Mouse (Mus musculus) hindbrain, embryonic 16.5 days (tissue): ENCODE results near the gene Art3. TPM values are rescaled to one million over a fixed set of nuclear protein-coding genes. Genes with fewer than 3 reads are reported as not detected.

Experiments used
- ATAC-seq: fragments of 200-750 bp; cut with Nextera tagmentation; 2 replicates; pipeline ENCODE4 v1.8.0; 2017; ENCODE audit warnings: moderate TSS enrichment, moderate library complexity
- H3K27ac ChIP-seq: fragments of 300-500 bp; sonication (generic); 2 replicates; pipeline ENCODE4 v1.5.1; 2014; ENCODE audit warnings: low read depth, mild to moderate bottlenecking, control low read depth, low read length, moderate library complexity
- H3K27me3 ChIP-seq: fragments of 300-500 bp; sonication (generic); replicated peaks from 2 replicates; pipeline ENCODE4 v1.6.1; 2014; ENCODE audit warnings: low read length; ENCODE audit not compliant: control insufficient read depth, insufficient read depth
- H3K36me3 ChIP-seq: fragments of 300-500 bp; sonication (generic); 2 replicates; pipeline ENCODE4 v1.6.1; 2014; ENCODE audit warnings: mild to moderate bottlenecking, low read length, moderate library complexity, mixed read lengths; ENCODE audit not compliant: control insufficient read depth, insufficient read depth
- H3K4me1 ChIP-seq: fragments of 300-500 bp; sonication (generic); 2 replicates; pipeline ENCODE4 v1.6.1; 2014; ENCODE audit warnings: low read depth, low read length; ENCODE audit not compliant: control insufficient read depth, insufficient read depth
- H3K4me2 ChIP-seq: fragments of 300-500 bp; sonication (generic); 2 replicates; pipeline ENCODE4 v1.6.1; 2014; ENCODE audit warnings: mild to moderate bottlenecking, low read length, control low read depth, moderate library complexity
- H3K4me3 ChIP-seq: fragments of 300-500 bp; sonication (generic); 2 replicates; pipeline ENCODE4 v1.5.1; 2014; ENCODE audit warnings: mild to moderate bottlenecking, low read length, control low read depth, moderate library complexity
- H3K9ac ChIP-seq: fragments of 300-500 bp; sonication (generic); 2 replicates; pipeline ENCODE4 v1.6.1; 2014; ENCODE audit warnings: low read depth, mild to moderate bottlenecking, control low read depth, low read length, moderate library complexity
- H3K9me3 ChIP-seq: fragments of 300-500 bp; sonication (generic); 2 replicates; pipeline ENCODE4 v1.6.1; 2014; ENCODE audit warnings: mild to moderate bottlenecking, low read length, moderate library complexity; ENCODE audit not compliant: control insufficient read depth
- WGBS: fragments of 180-500 bp; shearing (Covaris S2); extraction: QIAGEN DNeasy Blood & Tissue Kit; methylation state at CpG from one replicate; pipeline ENCODE4 v1.1.7; 2014; 5-methylcytosine and 5-hydroxymethylcytosine counted together
- polyA plus RNA-seq: library from polyadenylated mRNA; unstranded; fragments of >200 nt; fragmentation: Nextera tagmentation; extraction: Ambion mirVana; gene quantifications from 2 replicates; pipeline ENCODE4 v1.2.1, GENCODE M21; 2015

Gene Art3
- polyA plus RNA-seq, 1 experiment from 2014 or later: 6.7 TPM

- H3K4me3 ChIP-seq: peak within 1 kb of the TSS; percentile 83
- 3% methylated on average over 40 of the region's 41 CpGs for WGBS
Measured at GRCm38 (mm10) chr5:92309681-92310511, 21.7 kb upstream of the Art3 start, which contains the start of gene Sdad1. Sdad1 (minus strand) TSS chr5:92310479.

GRCm38 (mm10) chr5:92312046-92312715 lies 19.4 kb upstream of the Art3 start:
- ATAC-seq: no peak
- Histone ChIP-seq H3K27me3 (no peaks in the 10 kb centered on the region), H3K36me3 (no peaks in the 10 kb centered on the region), H3K4me1 (peaks cover 14% of the 10 kb centered on the region), H3K4me3 (no peak overlapping the region), H3K9me3 (no peaks in the 10 kb centered on the region), H3K27ac (no peak overlapping the region), H3K9ac (no peak overlapping the region), H3K4me2 (0 out of 2 replicates have a peak overlapping the region, but pooled peaks have one; percentile 20)
- 14% methylated on average over 13 of the region's 13 CpGs for WGBS

More at GRCm38 (mm10) chr5:92309681-92310511, 21.7 kb upstream of the Art3 start, which contains the start of gene Sdad1:
- Histone ChIP-seq H3K36me3 (peaks cover 6% of the 10 kb centered on the region), H3K4me2 (peak within 1 kb of the TSS; percentile 68), H3K9ac (peak within 1 kb of the TSS; percentile 79), H3K9me3 (no peaks in the 10 kb centered on the region), H3K4me1 (peaks cover 14% of the 10 kb centered on the region), H3K27ac (peak within 1 kb of the TSS; percentile 79), H3K27me3 (no peaks in the 10 kb centered on the region)
- peak; percentile 97 for ATAC-seq

- no peak overlapping the region for H3K27ac ChIP-seq
- H3K4me1 ChIP-seq: peaks cover 9% of the 10 kb centered on the region
- ATAC-seq: no peak
- no peak overlapping the region for H3K9ac ChIP-seq
- no peaks in the 10 kb centered on the region for H3K9me3 ChIP-seq
- no peaks in the 10 kb centered on the region for H3K27me3 ChIP-seq
- 83% methylated on average over 7 of the region's 7 CpGs for WGBS
- no peaks in the 10 kb centered on the region for H3K36me3 ChIP-seq
- H3K4me3 ChIP-seq: no peak overlapping the region
- no peak overlapping the region for H3K4me2 ChIP-seq
Measured at GRCm38 (mm10) chr5:92313776-92314175, 17.9 kb upstream of the Art3 start.

- Histone ChIP-seq H3K9me3 (no peaks in the 10 kb centered on the region), H3K4me2 (no peak overlapping the region), H3K4me1 (no peaks in the 10 kb centered on the region), H3K4me3 (no peak overlapping the region), H3K9ac (no peak overlapping the region), H3K27me3 (no peaks in the 10 kb centered on the region), H3K27ac (no peak overlapping the region), H3K36me3 (no peaks in the 10 kb centered on the region)
- 86% methylated on average over 7 of the region's 7 CpGs for WGBS
- ATAC-seq: no peak
Measured at GRCm38 (mm10) chr5:92318119-92318518, 13.5 kb upstream of the Art3 start.

- no peak overlapping the region for H3K9ac ChIP-seq
- no peaks in the 10 kb centered on the region for H3K27me3 ChIP-seq
- H3K36me3 ChIP-seq: no peaks in the 10 kb centered on the region
- ATAC-seq: no peak
- H3K4me3 ChIP-seq: no peak overlapping the region
- no peaks in the 10 kb centered on the region for H3K4me1 ChIP-seq
- no peaks in the 10 kb centered on the region for H3K9me3 ChIP-seq
- no peak overlapping the region for H3K4me2 ChIP-seq
- whole genome bisulfite sequencing: 95% methylated on average over 14 of the region's 14 CpGs
- no peak overlapping the region for H3K27ac ChIP-seq
Measured at GRCm38 (mm10) chr5:92318596-92318995, 13.0 kb upstream of the Art3 start.

- no peak for ATAC-seq
- 69% methylated on average over 8 of the region's 8 CpGs for WGBS
- no peaks in the 10 kb centered on the region for H3K36me3 ChIP-seq
Measured at GRCm38 (mm10) chr5:92321631-92322400, 9.8 kb upstream of the Art3 start.

GRCm38 (mm10) chr5:92322612-92323011 lies 9.0 kb upstream of the Art3 start:
- WGBS: 90% methylated on average over 4 of the region's 4 CpGs
- Histone ChIP-seq H3K9me3 (no peaks in the 10 kb centered on the region), H3K9ac (no peak overlapping the region), H3K27ac (no peak overlapping the region), H3K4me2 (no peak overlapping the region), H3K4me1 (no peaks in the 10 kb centered on the region), H3K36me3 (no peaks in the 10 kb centered on the region), H3K4me3 (no peak overlapping the region), H3K27me3 (no peaks in the 10 kb centered on the region)
- no peak for ATAC-seq

More at GRCm38 (mm10) chr5:92321631-92322400, 9.8 kb upstream of the Art3 start:
- H3K9ac ChIP-seq: no peak overlapping the region
- H3K27ac ChIP-seq: no peak overlapping the region
- H3K9me3 ChIP-seq: no peaks in the 10 kb centered on the region
- H3K4me2 ChIP-seq: no peak overlapping the region
- H3K4me3 ChIP-seq: no peak overlapping the region
- H3K4me1 ChIP-seq: no peaks in the 10 kb centered on the region
- no peaks in the 10 kb centered on the region for H3K27me3 ChIP-seq

- Histone ChIP-seq H3K27me3 (no peaks in the 10 kb centered on the region), H3K4me3 (no peak overlapping the region), H3K27ac (no peak overlapping the region), H3K9me3 (no peaks in the 10 kb centered on the region), H3K4me1 (no peaks in the 10 kb centered on the region), H3K36me3 (no peaks in the 10 kb centered on the region), H3K9ac (no peak overlapping the region), H3K4me2 (no peak overlapping the region)
- 81% methylated on average over 5 of the region's 5 CpGs for WGBS
- ATAC-seq: no peak
Measured at GRCm38 (mm10) chr5:92323264-92323663, 8.4 kb upstream of the Art3 start.

GRCm38 (mm10) chr5:92327367-92327766 lies 4.3 kb upstream of the Art3 start:
- WGBS: 87% methylated on average over 6 of the region's 6 CpGs
- no peak overlapping the region for H3K4me2 ChIP-seq
- no peak for ATAC-seq
- H3K9me3 ChIP-seq: no peaks in the 10 kb centered on the region
- no peaks in the 10 kb centered on the region for H3K36me3 ChIP-seq
- no peak overlapping the region for H3K27ac ChIP-seq
- H3K4me1 ChIP-seq: no peaks in the 10 kb centered on the region
- no peaks in the 10 kb centered on the region for H3K27me3 ChIP-seq
- H3K9ac ChIP-seq: no peak overlapping the region
- H3K4me3 ChIP-seq: no peak overlapping the region
